Mouse (Mus musculus): ENCODE results near the gene Styk1. TPM values are rescaled to one million over a fixed set of nuclear protein-coding genes. Genes with fewer than 3 reads are reported as not detected.
"Not testable (repeated sequence)": the region's sequence is repeated elsewhere in the genome, so short reads cannot be mapped to it uniquely, and the experiment has no call there.

The Styk1 gene
- total RNA-seq, 2 experiments from 2014 or later, result 0.32 to 0.41 TPM

GRCm38 (mm10) chr6:131292991-131293788 lies 60.2 kb downstream of the Styk1 start, which contains the start of gene Magohb:
Gene Magohb, minus strand, starts transcription at chr6:131293244.
- DNase-seq (ENCODE audit: low spot score in 2 of 2), result peak; percentile 72 to 88

GRCm38 (mm10) chr6:131292276-131292990 lies 61.0 kb downstream of the Styk1 start:
- DNase-seq (ENCODE audit: low spot score in 2 of 2), result no peak

GRCm38 (mm10) chr6:131290430-131290829 lies 63.0 kb downstream of the Styk1 start:
- peak in 1 of 2 experiments; percentile 21 for DNase-seq (ENCODE audit: low spot score in 2 of 2)

GRCm38 (mm10) chr6:131278160-131278559 lies 75.2 kb downstream of the Styk1 start:
- DNase-seq (ENCODE audit: low spot score in 2 of 2), result not testable (repeated sequence)

- no peak for DNase-seq (ENCODE audit: low spot score in 2 of 2)
These were observed 76.7 kb downstream of the Styk1 start for GRCm38 (mm10) chr6:131276659-131277058.

- no peak for DNase-seq (ENCODE audit: low spot score in 2 of 2)
These were observed 81.1 kb downstream of the Styk1 start for GRCm38 (mm10) chr6:131272311-131272710.

GRCm38 (mm10) chr6:131270312-131270711 lies 83.1 kb downstream of the Styk1 start:
- DNase-seq (ENCODE audit: low spot score in 2 of 2), result no peak

GRCm38 (mm10) chr6:131269599-131269998 lies 83.8 kb downstream of the Styk1 start:
- DNase-seq (ENCODE audit: low spot score in 2 of 2), result no peak

- no peak for DNase-seq (ENCODE audit: low spot score in 2 of 2)
These were observed 89.2 kb downstream of the Styk1 start for GRCm38 (mm10) chr6:131264175-131264574.

GRCm38 (mm10) chr6:131262778-131263177 lies 90.6 kb downstream of the Styk1 start:
- no peak for DNase-seq (ENCODE audit: low spot score in 2 of 2)

GRCm38 (mm10) chr6:131262009-131262408 lies 91.4 kb downstream of the Styk1 start:
- no peak for DNase-seq (ENCODE audit: low spot score in 2 of 2)

Other genes with a start within 250 kb of the Styk1 start
- under 1 TPM; 0.30 to 0.36 TPM for gene Klra2, start 106.2 kb downstream of the Styk1 start, total RNA-seq (2021)
- gene Magohb, start 60.4 kb downstream of the Styk1 start, total RNA-seq (2021), result 10 to 100 TPM in 1 of 2 experiments, 1 to 10 TPM in 1; 9.2 to 12.6 TPM
- gene Ybx3, start 34.9 kb upstream of the Styk1 start, total RNA-seq (2021), result 10 to 100 TPM; 41.8 to 44.5 TPM
- gene 5430401F13Rik, start 132.8 kb upstream of the Styk1 start, total RNA-seq (2021), result not detected
- not detected for gene Gm6619, start 132.8 kb upstream of the Styk1 start, total RNA-seq (2021)